Mouse (Mus musculus): ENCODE results near the gene Cmpk2.
"Not testable (repeated sequence)": the region's sequence is repeated elsewhere in the genome, so short reads cannot be mapped to it uniquely, and the experiment has no call there.

The Cmpk2 gene

GRCm38 (mm10) chr12:26485738-26486580, 17.0 kb downstream of the Cmpk2 start:
- DNase-seq = not testable (repeated sequence)

GRCm38 (mm10) chr12:26487874-26488616, 19.0 kb downstream of the Cmpk2 start:
- DNase-seq = peak; percentile 16

GRCm38 (mm10) chr12:26488617-26489274, 19.7 kb downstream of the Cmpk2 start:
- no peak for DNase-seq

DNA sequence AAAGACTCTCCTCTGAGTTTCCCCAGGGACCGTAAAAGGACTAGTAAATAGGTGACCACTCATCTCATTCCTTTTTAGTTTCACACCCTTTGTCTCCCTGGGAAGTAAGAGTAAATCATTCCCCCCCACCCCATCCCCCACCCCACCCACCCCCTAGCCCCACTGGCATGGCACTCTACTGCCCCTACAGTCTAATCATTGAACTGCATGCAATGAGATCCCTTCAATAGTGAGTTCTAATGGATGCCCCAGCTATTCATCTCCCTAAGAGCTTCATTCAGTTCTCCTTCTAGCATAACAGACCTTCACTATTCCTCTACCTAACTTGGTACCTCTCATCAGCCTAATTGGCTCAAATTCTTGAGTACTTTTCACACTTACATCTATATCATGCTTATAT, 20.9 kb downstream of the Cmpk2 start:
- no peak for DNase-seq

DNA sequence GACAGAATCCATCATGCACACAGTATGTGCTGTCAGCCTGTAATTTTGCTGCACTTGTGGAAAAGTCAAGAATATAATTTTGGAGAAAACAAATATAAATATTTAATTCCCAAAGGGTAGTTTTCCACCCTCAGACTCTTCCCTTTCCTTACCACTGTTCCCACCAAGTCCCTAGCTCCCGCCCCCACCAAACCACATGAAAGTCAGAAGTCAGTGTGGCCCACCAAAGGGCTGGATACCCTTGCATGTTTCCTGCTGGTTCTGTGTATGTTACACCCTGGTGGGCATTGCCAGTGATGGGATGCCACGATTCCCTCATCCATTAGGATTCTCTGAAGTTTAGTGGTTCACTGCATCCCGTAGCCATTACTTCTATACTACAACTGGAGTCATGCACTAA, 32.0 kb downstream of the Cmpk2 start:
- no peak for DNase-seq

DNA sequence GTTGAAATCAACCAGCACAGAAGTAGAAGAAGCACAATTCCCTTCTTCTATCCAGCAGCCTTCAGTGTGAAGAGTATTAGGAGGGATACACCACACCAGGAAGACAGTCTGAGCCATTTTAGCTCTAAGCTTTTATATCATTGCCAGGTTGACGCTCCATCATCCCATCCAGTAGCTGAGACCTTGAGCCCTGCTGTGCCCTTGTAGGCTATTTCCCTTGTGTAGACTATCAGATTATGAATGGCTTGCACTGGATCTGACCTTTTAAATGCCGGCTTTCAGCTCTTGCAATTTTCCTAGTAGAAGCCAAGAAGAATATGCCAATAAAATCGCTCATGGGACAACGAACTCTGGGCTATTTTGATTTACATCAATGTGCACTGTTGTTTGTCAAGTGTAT, 42.0 kb downstream of the Cmpk2 start:
- no peak for DNase-seq

- no peak for DNase-seq
These were observed 49.2 kb downstream of the Cmpk2 start for GRCm38 (mm10) chr12:26518206-26518605.

DNA sequence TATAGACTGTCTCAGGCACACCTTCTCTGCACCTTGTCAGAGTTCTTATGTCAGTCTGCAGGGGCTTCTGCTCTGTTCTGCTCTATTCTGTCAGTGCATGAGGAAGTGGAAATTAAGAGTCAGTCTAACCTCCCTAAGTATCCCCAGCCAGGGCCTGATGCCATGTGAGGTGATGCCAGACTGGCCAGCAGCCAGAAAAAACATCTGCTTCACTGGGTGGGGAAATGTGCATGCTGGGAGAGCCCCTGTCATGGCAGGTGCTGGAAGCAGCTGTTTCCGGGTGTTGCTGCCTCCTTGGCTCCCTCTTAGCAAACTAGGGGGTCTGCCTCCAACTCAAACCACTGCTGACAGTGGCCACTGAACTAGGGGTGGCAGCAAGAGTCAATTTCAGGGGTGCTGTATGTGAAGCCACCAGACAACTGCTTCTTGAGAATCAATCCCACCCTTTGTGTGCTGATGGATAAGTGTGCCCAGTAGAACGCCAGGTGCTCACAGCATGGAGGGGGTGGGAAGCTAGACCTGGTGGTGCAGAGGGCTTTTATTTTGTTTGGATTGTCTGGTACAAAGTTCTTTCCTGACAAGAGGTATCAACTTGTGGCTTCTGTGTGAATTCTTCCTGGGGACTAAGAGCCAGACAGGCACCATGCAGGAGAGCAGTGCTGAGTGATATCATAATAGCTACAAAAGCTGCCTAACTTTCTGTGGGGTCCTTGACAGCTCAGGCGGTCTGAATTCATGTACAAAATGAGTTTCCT, 56.1 kb downstream of the Cmpk2 start:
- DNase-seq = peak; percentile 54

DNA sequence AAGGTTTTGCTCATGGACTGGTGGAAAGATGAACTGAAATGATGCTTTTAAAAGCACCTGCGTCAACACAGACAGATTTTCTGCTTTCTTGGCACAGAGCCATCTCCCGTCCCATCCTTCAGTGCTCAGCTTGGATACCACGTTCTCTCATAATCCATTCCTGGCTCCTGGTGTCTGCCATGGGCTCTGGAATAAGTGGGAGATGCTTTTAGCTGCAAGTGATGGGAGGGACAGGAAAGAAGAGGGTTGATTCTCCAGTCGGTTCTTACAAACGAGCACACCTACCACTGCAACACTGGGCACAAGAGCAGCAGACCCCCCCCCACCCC, 56.7 kb downstream of the Cmpk2 start:
- DNase-seq = peak; percentile 33
